9 mouse cellular contexts compared by ENCODE assay signal in the genomic region with DNA sequence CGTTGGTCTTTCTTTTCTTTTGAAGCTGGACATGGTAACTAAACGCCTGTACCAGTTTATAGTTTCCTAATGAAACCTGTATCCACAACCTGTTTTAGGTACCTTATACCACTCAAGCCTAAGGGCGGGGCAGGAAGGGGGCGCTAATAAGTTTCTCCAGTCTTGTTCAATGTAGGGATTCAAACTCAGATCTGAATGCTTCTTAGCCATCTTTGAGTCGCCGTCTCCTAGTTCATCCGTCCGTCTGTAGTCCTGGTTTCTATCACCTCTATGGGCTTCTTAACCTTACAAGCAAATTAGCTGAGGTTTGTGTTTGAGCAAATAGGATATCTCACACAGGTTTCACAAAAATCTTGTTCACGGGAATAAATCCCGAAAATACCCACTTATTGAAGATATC. TPM values are rescaled to one million over a fixed set of nuclear protein-coding genes. Genes with fewer than 3 reads are reported as not detected.
DNase-seq lines count a peak whose midpoint lies in the region; ATAC-seq and TF ChIP-seq lines count a peak whose summit lies in the region.
"Had no signal": no experiment of that assay in that cellular context is flagged by ENCODE, and none has a peak within 500 bp of the region (broad histone marks: within the 10 kb centered on the region; RNA-seq: fewer than 3 reads in every experiment).

No protein-coding gene starts in this region.

- no peaks in the 10 kb centered on the region for H3K9me3 ChIP-seq in kidney, embryonic 14.5 days (ENCODE audit: control insufficient read depth, low read length)
- H3K9me3 ChIP-seq in embryonic facial prominence, embryonic 10.5 days, result no peaks in the 10 kb centered on the region
- no peaks in the 10 kb centered on the region for H3K9me3 ChIP-seq in hindbrain, postnatal 0 days (ENCODE audit: low read length)
- H3K9me3 ChIP-seq in lung, postnatal 0 days (ENCODE audit: low read length), result no peaks in the 10 kb centered on the region

- no peak for TF ChIP-seq CTCF in hindbrain, postnatal 0 days (IDR thresholded peaks at IDR 0.05; ENCODE audit: low read depth)
- peak; percentile 35 for TF ChIP-seq CTCF in lung, postnatal 0 days (IDR thresholded peaks at IDR 0.05)

- no peak for DNase-seq in kidney, adult 11 months
- peak; percentile 13 for DNase-seq in embryonic facial prominence, embryonic 10.5 days (ENCODE audit: low spot score)
- no peak for DNase-seq in hindbrain, postnatal 0 days (ENCODE audit: low spot score)
- DNase-seq in lung, postnatal 0 days (ENCODE audit: low spot score), result peak; percentile 28
- DNase-seq in thymus, postnatal 4 days, result peak; percentile 62
- DNase-seq in left cerebral cortex, adult 18-20 months (ENCODE audit: low spot score in 2 of 2), result no peak
- DNase-seq in gastrocnemius, adult 18-20 months (ENCODE audit: low spot score), result no peak

- no peak for TF ChIP-seq EP300 in lung, postnatal 0 days (IDR thresholded peaks at IDR 0.05)

- peak overlapping the region; percentile 70 for H3K4me2 ChIP-seq in kidney, embryonic 14.5 days (replicated peaks; ENCODE audit: low read depth, low read length)
- H3K4me2 ChIP-seq in hindbrain, postnatal 0 days (ENCODE audit: low read depth, low read length), result peak overlapping the region; percentile 77
- peak overlapping the region; percentile 71 for H3K4me2 ChIP-seq in lung, postnatal 0 days (replicated peaks; ENCODE audit: low read depth, low read length)

- no peaks in the 10 kb centered on the region for H3K27me3 ChIP-seq in kidney, embryonic 14.5 days (ENCODE audit: control insufficient read depth, insufficient read depth, low read length)
- no peaks in the 10 kb centered on the region for H3K27me3 ChIP-seq in embryonic facial prominence, embryonic 10.5 days (replicated peaks; ENCODE audit: low read depth, poor library complexity, severe bottlenecking)
- H3K27me3 ChIP-seq in hindbrain, postnatal 0 days (ENCODE audit: insufficient read depth, low read length), result no peaks in the 10 kb centered on the region
- no peaks in the 10 kb centered on the region for H3K27me3 ChIP-seq in lung, postnatal 0 days (replicated peaks; ENCODE audit: insufficient read depth, low read length)

- 10% methylated on average over 10 of the region's 10 CpGs for WGBS in kidney, embryonic 14.5 days
- WGBS in embryonic facial prominence, embryonic 10.5 days, result 8% methylated on average over 10 of the region's 10 CpGs
- 10% methylated on average over 10 of the region's 10 CpGs for WGBS in hindbrain, postnatal 0 days
- 6% methylated on average over 10 of the region's 10 CpGs for WGBS in lung, postnatal 0 days

- H3K4me1 ChIP-seq in kidney, embryonic 14.5 days (ENCODE audit: control insufficient read depth, insufficient read depth, low read length), result peaks cover 21% of the 10 kb centered on the region
- H3K4me1 ChIP-seq in embryonic facial prominence, embryonic 10.5 days, result peaks cover 49% of the 10 kb centered on the region
- peaks cover 26% of the 10 kb centered on the region for H3K4me1 ChIP-seq in hindbrain, postnatal 0 days (ENCODE audit: insufficient read depth, low read length)
- H3K4me1 ChIP-seq in lung, postnatal 0 days (ENCODE audit: insufficient read depth, low read depth, low read length), result peaks cover 4% of the 10 kb centered on the region; the same call in 1 of the 2 replicates

- H3K27ac ChIP-seq in kidney, embryonic 14.5 days (ENCODE audit: low read depth, low read length), result peak overlapping the region; percentile 97
- H3K27ac ChIP-seq in embryonic facial prominence, embryonic 10.5 days (replicated peaks), result peak overlapping the region; percentile 95
- H3K27ac ChIP-seq in hindbrain, postnatal 0 days, result peak overlapping the region; percentile 98
- peak overlapping the region; percentile 96 for H3K27ac ChIP-seq in lung, postnatal 0 days (ENCODE audit: low read length)

- peak overlapping the region; percentile 82 for H3K4me3 ChIP-seq in kidney, embryonic 14.5 days (ENCODE audit: low read length)
- peak overlapping the region; percentile 87 for H3K4me3 ChIP-seq in embryonic facial prominence, embryonic 10.5 days
- H3K4me3 ChIP-seq in hindbrain, postnatal 0 days (ENCODE audit: low read length), result peak overlapping the region; percentile 98
- H3K4me3 ChIP-seq in lung, postnatal 0 days (ENCODE audit: low read depth, low read length), result peak overlapping the region; percentile 98

- H3K9ac ChIP-seq in kidney, embryonic 14.5 days (ENCODE audit: low read depth, low read length), result peak overlapping the region; percentile 89; the same call in 1 of the 2 replicates
- peak overlapping the region; percentile 92 for H3K9ac ChIP-seq in hindbrain, postnatal 0 days (replicated peaks; ENCODE audit: low read length)
- peak overlapping the region; percentile 92 for H3K9ac ChIP-seq in lung, postnatal 0 days (replicated peaks; ENCODE audit: low read depth)

- peaks cover 4% of the 10 kb centered on the region; the same call in 1 of the 2 replicates for H3K36me3 ChIP-seq in kidney, embryonic 14.5 days (ENCODE audit: control insufficient read depth, insufficient read depth, low read length)
- peaks cover 6% of the 10 kb centered on the region for H3K36me3 ChIP-seq in embryonic facial prominence, embryonic 10.5 days (replicated peaks)
- no peaks in the 10 kb centered on the region for H3K36me3 ChIP-seq in hindbrain, postnatal 0 days (ENCODE audit: insufficient read depth, low read length)
- no peaks in the 10 kb centered on the region for H3K36me3 ChIP-seq in lung, postnatal 0 days (ENCODE audit: insufficient read depth, low read length)

- ATAC-seq in kidney, embryonic 14.5 days (ENCODE audit: low FRiP score, low TSS enrichment), result no peak
- ATAC-seq in hindbrain, postnatal 0 days, result no peak
- ATAC-seq in lung, postnatal 0 days, result no peak

RNA-seq across cellular contexts. Expression of a gene that starts 0.3 kb away (rescaled TPM):
- 10.7 and 13.7 TPM in 2 replicates for polyA plus RNA-seq in kidney, embryonic 14.5 days (2014; fragmentation: Nextera tagmentation; extraction: Ambion mirVana)
- 13.2 and 15.2 TPM in 2 replicates for polyA plus RNA-seq in embryonic facial prominence, embryonic 10.5 days (2016; fragmentation: Nextera tagmentation; extraction: Ambion mirVana)
- 10.5 and 15.5 TPM in 2 replicates for total RNA-seq in hindbrain, postnatal 0 days (2014; rRNA removed)
- 11.5 and 12.8 TPM in 2 replicates for polyA plus RNA-seq in hindbrain, postnatal 0 days (2015; fragmentation: Nextera tagmentation; extraction: Ambion mirVana)
- 9.0 and 9.5 TPM in 2 replicates for polyA plus RNA-seq in lung, postnatal 0 days (2015; fragmentation: Nextera tagmentation; extraction: Ambion mirVana)
- total RNA-seq in left cerebral cortex, adult 18-20 months (2021), result 10 to 100 TPM in 1 of 2 experiments, 1 to 10 TPM in 1; 7.0 to 10.1 TPM
- 10 to 100 TPM; 14.0 to 15.5 TPM for total RNA-seq in gastrocnemius, adult 18-20 months (2021)

RNA-seq across cellular contexts. Expression of a gene that starts 3.3 kb away (rescaled TPM):
- polyA plus RNA-seq in kidney, embryonic 14.5 days (2014; fragmentation: Nextera tagmentation; extraction: Ambion mirVana), result 35.1 and 83.8 TPM in 2 replicates
- polyA plus RNA-seq in embryonic facial prominence, embryonic 10.5 days (2016; fragmentation: Nextera tagmentation; extraction: Ambion mirVana), result 64.9 and 71.3 TPM in 2 replicates
- total RNA-seq in hindbrain, postnatal 0 days (2014; rRNA removed), result 208 and 209 TPM in 2 replicates
- 86.3 and 94.8 TPM in 2 replicates for polyA plus RNA-seq in hindbrain, postnatal 0 days (2015; fragmentation: Nextera tagmentation; extraction: Ambion mirVana)
- polyA plus RNA-seq in lung, postnatal 0 days (2015; fragmentation: Nextera tagmentation; extraction: Ambion mirVana), result 26.5 and 30.9 TPM in 2 replicates
- 100 to 1,000 TPM; 280 to 293 TPM for total RNA-seq in left cerebral cortex, adult 18-20 months (2021)
- total RNA-seq in gastrocnemius, adult 18-20 months (2021), result 10 to 100 TPM; 34.6 to 35.0 TPM

RNA-seq across cellular contexts. Expression of a gene that starts 15.6 kb away (rescaled TPM):
- 0.10 and 0.18 TPM in 2 replicates for polyA plus RNA-seq in kidney, embryonic 14.5 days (2014; fragmentation: Nextera tagmentation; extraction: Ambion mirVana)
- 0.09 and 0.37 TPM in 2 replicates for polyA plus RNA-seq in embryonic facial prominence, embryonic 10.5 days (2016; fragmentation: Nextera tagmentation; extraction: Ambion mirVana)
- not detected in 2 replicates for total RNA-seq in hindbrain, postnatal 0 days (2014; rRNA removed)
- 0.05 TPM in 1 of 2 replicates, not detected in the other for polyA plus RNA-seq in hindbrain, postnatal 0 days (2015; fragmentation: Nextera tagmentation; extraction: Ambion mirVana)
- polyA plus RNA-seq in lung, postnatal 0 days (2015; fragmentation: Nextera tagmentation; extraction: Ambion mirVana), result 0.75 and 1.3 TPM in 2 replicates
- total RNA-seq in left cerebral cortex, adult 18-20 months (2021), result under 1 TPM in 1 of 2 experiments, not detected in 1; 0.09 TPM
- not detected for total RNA-seq in gastrocnemius, adult 18-20 months (2021)
- total RNA-seq: layer of hippocampus, postnatal 25 days had no signal

Comparison
In these comparisons a context has a peak if more than half of its experiments do, and no peak if none do; other contexts are left out.
1. DNase-seq: peak in embryonic facial prominence, embryonic 10.5 days (single experiment), lung, postnatal 0 days (single experiment) and thymus, postnatal 4 days (single experiment); none in kidney, adult 11 months (single experiment), hindbrain, postnatal 0 days (single experiment), left cerebral cortex, adult 18-20 months (0 of 2) and gastrocnemius, adult 18-20 months (single experiment).
2. Peak in every context shown above with its lines, with median percentiles within 50 percentile points of each other: H3K27ac ChIP-seq, H3K4me2 ChIP-seq, H3K4me3 ChIP-seq and H3K9ac ChIP-seq.